In genomic region chr13:42915851-42916193, GRCm38 (mm10) we compare ENCODE assay signal across 8 mouse cellular contexts.
A peak's percentile ranks its signal among the peaks of the same experiment; 100 is the strongest.
DNase-seq lines count a peak whose midpoint lies in the region; ATAC-seq and TF ChIP-seq lines count a peak whose summit lies in the region.

No protein-coding gene starts in this region.

- TF ChIP-seq POLR2A in heart, adult 2 months (IDR thresholded peaks at IDR 0.05; ENCODE audit: insufficient read depth, low read depth, low read length) = no peak

- intact Hi-C loops in heart, adult 2 months (cut with DNase I) = loop anchor here (10.0 kb wide), 1 partner anchor 89 kb away; no protein-coding TSS in a partner anchor

- no peak for DNase-seq in heart, adult 2 months
- no peak for DNase-seq in heart, postnatal 4 days
- DNase-seq in cerebellum, postnatal 4 days (ENCODE audit: low spot score in 2 of 2) = no peak
- no peak for DNase-seq in frontal cortex, postnatal 10 days (ENCODE audit: low spot score in 2 of 2)

- no peak for TF ChIP-seq CTCF in heart, adult 2 months (IDR thresholded peaks at IDR 0.05)

- H3K9me3 ChIP-seq in megakaryocyte, embryonic 14.5 days = peaks cover 10% of the 10 kb centered on the region
- H3K9me3 ChIP-seq in limb, embryonic 13.5 days = no peaks in the 10 kb centered on the region
- H3K9me3 ChIP-seq in stomach, embryonic 15.5 days = no peaks in the 10 kb centered on the region

- peak overlapping the region; percentile 68 for H3K4me3 ChIP-seq in heart, adult 2 months
- H3K4me3 ChIP-seq in megakaryocyte, embryonic 14.5 days (replicated peaks) = peak overlapping the region; percentile 86
- H3K4me3 ChIP-seq in limb, embryonic 13.5 days = peak overlapping the region; percentile 67
- H3K4me3 ChIP-seq in stomach, embryonic 15.5 days (replicated peaks) = peak overlapping the region; percentile 54

- TF ChIP-seq EP300 in heart, adult 2 months (IDR thresholded peaks at IDR 0.05; ENCODE audit: insufficient read depth, low read depth, low read length) = no peak

- no peak for ATAC-seq in megakaryocyte, adult 5-6 weeks (ENCODE audit: poor library complexity, severe bottlenecking)
- ATAC-seq in limb, embryonic 13.5 days (ENCODE audit: low FRiP score, low read depth) = no peak
- no peak for ATAC-seq in stomach, embryonic 15.5 days (ENCODE audit: insufficient read depth, low FRiP score, low read depth)

- H3K4me1 ChIP-seq in heart, adult 2 months (ENCODE audit: control insufficient read depth, insufficient read depth, low read length) = peaks cover 5% of the 10 kb centered on the region; the same call in 1 of the 2 replicates
- H3K4me1 ChIP-seq in megakaryocyte, embryonic 14.5 days = peaks cover 10% of the 10 kb centered on the region
- H3K4me1 ChIP-seq in limb, embryonic 13.5 days = peaks cover 18% of the 10 kb centered on the region
- H3K4me1 ChIP-seq in stomach, embryonic 15.5 days = peaks cover 13% of the 10 kb centered on the region; the same call in 1 of the 2 replicates

- peak overlapping the region; percentile 80 for H3K9ac ChIP-seq in heart, adult 2 months (ENCODE audit: low read depth, low read length)
- peak overlapping the region; percentile 77 for H3K9ac ChIP-seq in limb, embryonic 13.5 days
- H3K9ac ChIP-seq in stomach, embryonic 15.5 days = no peak overlapping the region

- 56% methylated on average over 6 of the region's 6 CpGs for WGBS in heart, adult 2 months
- WGBS in limb, embryonic 13.5 days = 14% methylated on average over 6 of the region's 6 CpGs
- 28% methylated on average over 6 of the region's 6 CpGs for WGBS in stomach, embryonic 15.5 days

- no peaks in the 10 kb centered on the region for H3K36me3 ChIP-seq in heart, adult 2 months (ENCODE audit: control insufficient read depth, insufficient read depth, low read length)
- no peaks in the 10 kb centered on the region for H3K36me3 ChIP-seq in megakaryocyte, embryonic 14.5 days (replicated peaks; ENCODE audit: low read length)
- H3K36me3 ChIP-seq in limb, embryonic 13.5 days = no peaks in the 10 kb centered on the region
- no peaks in the 10 kb centered on the region for H3K36me3 ChIP-seq in stomach, embryonic 15.5 days

- peak overlapping the region; percentile 99 for H3K4me2 ChIP-seq in limb, embryonic 13.5 days (replicated peaks)
- H3K4me2 ChIP-seq in stomach, embryonic 15.5 days = peak overlapping the region; percentile 96

- H3K27ac ChIP-seq in heart, adult 2 months = no peak overlapping the region; the same call in 1 of the 2 replicates
- no peak overlapping the region for H3K27ac ChIP-seq in limb, embryonic 13.5 days
- H3K27ac ChIP-seq in stomach, embryonic 15.5 days = no peak overlapping the region

- no peaks in the 10 kb centered on the region for H3K79me2 ChIP-seq in heart, adult 2 months (replicated peaks; ENCODE audit: control insufficient read depth, insufficient read depth, low read length)

- no peaks in the 10 kb centered on the region for H3K27me3 ChIP-seq in heart, adult 2 months (ENCODE audit: control insufficient read depth, insufficient read depth, low read length)
- H3K27me3 ChIP-seq in megakaryocyte, embryonic 14.5 days (replicated peaks) = peaks cover 37% of the 10 kb centered on the region
- H3K27me3 ChIP-seq in limb, embryonic 13.5 days = peaks cover 30% of the 10 kb centered on the region
- no peaks in the 10 kb centered on the region for H3K27me3 ChIP-seq in stomach, embryonic 15.5 days (replicated peaks)
